Mouse (Mus musculus): ENCODE results near the gene Esyt3.
A peak's percentile ranks its signal among the peaks of the same experiment; 100 is the strongest.

Esyt3 gene

DNA sequence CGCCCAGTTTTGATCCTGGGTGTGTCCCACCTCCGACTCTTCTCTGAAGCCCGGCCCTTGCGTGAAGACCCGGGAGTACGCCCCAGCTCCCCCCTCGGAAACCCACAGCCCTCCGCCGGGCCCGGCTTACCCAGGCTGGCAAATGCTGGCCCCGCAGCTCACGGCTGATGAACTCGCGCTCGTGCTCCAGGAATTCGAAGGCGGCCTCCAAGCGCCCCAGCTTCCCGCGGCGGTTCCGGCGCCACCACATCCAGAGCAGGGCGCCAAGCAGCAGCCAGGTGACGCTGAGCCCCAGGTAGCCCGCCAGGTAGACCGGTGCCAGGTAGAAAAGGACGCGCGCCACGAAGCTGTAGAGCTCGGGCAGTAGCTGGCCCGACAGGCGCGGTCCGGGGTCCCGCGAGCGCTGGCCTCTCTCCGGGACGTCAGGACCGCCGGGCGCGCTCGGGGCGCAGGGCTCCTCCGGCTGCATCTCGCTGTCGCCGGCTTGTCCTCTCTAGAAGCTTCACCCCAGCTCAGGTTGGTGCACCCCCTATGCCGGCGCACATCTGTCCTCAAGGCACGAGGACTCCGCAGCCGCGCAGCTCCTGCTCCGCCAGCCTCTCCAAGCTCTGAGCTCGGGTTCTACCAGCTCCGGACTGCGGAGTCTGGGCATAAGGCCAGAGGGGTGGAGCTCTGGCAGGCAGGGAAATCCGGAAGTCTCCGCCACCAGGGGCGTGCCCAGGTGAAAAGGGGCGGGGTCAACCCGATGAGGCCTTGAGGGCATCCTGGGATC is at the start of gene Esyt3:
TSS of gene Esyt3 (minus strand) at position 637 of the 772 bp plus-strand sequence.
- DNase-seq (ENCODE audit: low read depth), result no peak

DNA sequence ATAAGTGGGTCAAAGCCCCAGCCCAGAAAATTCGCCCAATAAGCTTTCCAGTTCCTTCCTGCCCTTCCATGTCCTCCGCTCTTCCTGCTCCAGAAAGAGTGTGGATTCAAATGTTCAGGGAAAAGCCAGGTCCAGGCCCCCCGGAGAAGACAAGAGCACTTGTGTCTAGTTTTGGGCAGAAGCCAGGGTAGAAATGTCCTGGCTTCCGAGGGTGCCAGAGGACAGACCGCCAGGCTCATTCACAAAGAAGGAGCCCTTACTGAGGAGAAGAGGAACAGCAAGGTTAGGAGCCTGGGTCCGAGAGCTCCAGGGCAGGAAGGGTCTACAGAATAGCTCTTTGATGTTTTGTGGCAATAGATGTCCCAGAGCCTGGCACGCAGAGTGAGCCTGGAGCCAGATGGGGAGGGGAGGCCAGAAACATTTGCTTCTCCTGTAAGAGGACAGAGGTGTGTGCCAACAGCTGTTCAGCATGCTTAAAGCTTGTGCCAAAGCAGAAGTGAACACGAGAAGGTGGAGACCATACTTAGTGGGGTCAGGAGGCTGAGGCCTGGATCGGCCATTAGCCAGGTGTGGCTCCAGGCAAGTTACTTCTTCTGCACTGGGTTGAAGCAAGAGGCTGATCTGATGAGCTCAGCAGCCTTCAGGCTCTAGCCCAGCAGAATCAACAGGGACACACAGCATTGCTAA is 43.1 kb upstream of the Esyt3 start:
- no peak for DNase-seq (ENCODE audit: low read depth)

DNA sequence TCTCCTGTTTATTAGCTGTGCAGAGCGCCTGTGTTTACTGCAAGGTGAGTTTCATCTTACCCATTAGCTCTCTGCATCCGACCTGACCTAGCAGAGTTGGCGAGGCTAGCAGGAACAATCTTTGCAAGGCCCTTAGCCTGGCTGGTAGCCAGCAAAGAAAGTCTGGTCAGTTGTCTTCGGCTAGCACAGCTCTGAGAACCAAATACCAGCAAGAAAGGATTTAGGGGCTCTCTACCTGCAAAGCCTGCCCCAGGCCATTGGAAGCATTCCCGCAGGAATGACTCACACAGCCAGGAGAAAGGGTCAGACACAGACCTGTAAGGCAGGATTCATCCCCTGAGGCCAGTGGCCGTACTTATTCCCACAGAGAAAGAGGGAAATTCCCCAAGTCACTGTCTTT is 42.4 kb upstream of the Esyt3 start:
- DNase-seq (ENCODE audit: low read depth), result peak; percentile 36

DNA sequence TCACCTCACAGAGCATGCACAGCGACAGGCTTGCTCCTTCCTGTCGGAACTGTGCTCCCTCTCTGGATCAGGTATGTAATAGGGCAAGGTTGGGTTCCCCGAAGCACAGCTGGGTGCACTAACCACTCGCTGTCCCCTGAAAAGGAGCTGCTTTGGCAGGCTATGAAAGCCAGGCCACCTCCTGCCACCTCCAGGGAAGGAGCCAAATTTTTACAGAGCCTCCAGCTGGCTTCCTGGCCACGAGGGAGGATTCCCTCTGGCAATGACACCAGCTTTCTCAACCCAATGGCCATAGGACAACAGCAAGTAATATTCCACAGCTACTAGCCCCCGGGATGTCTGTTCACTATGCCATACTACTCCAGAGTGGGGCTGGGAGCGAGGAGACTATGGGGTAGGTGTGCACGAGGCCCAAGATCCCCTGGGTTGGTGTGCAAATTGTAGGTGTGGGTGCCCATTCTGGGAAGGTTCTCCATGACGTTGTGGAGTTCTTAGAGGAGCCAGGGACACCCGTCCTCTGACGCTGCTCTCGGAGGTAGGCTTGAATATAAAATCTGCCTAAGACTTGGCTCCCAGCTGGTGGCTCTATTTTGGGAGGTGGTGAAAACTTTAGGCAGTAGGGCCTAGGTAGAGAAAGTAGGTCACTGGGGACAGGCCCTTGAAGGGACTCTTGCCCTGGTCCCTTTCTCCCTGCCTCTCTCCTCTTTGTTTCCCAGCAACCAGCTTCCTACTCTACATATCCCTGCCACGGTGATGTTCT is 38.9 kb upstream of the Esyt3 start:
- DNase-seq (ENCODE audit: low read depth), result no peak

DNA sequence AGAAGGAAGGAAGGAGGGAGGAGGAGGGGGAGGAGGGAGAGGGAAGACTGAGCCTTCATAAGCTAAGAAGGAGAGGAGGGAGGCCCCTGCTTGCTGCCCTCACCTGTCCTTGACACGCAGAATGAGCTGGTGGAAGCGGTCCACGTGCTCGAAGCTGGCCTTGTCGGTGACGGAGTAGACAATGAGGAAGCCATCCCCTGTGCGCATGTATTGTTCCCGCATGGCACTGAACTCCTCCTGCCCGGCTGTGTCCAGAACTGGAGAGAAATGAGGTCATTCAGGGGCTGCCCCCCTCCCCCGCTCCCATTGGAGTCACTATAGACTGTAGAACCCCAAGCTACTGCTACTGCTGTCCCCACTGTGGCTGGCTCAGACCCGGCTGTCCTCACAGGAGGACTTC is 36.0 kb upstream of the Esyt3 start:
- DNase-seq (ENCODE audit: low read depth), result no peak

DNA sequence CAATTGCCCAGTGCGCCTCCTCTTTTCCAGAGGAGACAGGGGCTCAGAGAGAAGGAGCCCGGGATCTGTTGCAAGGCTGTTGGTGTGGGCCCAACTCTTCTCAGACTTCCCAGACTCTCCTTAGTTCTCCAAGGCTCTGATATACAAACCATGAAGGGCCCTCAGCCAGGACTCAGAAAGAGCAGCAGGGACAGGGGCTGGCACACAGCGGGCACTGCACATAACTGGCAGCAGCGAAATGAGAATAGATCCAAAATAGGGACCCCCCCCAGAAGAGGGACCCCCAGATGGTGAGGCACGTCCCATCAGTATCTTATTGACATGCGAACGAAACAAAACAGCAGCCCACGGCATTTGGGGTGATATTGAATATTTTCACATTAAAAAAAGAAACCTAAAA is 34.8 kb upstream of the Esyt3 start:
- DNase-seq (ENCODE audit: low read depth), result no peak

DNA sequence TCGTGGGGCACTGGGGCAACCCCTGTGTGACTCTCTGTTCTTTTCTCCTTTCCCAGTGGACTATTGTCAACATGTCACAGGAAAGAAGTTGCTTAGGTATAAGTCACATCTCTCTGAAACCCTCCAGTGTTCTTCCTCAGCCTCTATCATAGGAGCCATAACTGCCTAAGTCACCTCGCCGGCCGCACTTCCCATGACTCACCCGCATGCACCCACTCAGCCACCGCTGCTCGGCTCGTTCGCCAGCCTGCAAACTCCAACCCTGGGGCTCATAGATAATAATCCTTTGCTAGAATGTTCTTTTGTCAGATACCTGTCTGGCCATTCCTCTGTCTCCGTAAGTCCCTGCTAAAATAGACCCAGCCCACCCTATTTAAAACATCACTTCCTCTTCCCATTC is 33.2 kb upstream of the Esyt3 start:
- no peak for DNase-seq (ENCODE audit: low read depth)

DNA sequence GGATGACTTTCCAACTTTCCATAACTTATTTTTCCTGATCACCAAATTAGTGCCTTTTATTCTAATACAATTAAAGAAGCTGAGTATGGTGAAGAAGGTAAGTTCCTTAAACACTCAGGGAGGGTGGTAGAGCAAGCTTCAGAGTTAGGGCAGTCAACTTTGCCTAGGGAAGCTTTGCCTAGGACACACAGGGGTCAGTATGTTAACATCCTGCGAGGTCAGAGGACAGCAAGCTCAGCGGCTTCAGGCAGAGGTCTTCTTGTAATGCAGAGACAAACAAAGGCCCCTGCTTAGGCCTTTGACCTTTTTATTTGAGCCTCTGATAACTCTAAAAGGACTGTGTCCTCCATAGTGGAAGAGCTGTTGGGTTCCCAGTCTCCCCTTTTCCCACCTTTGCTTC is 32.4 kb upstream of the Esyt3 start:
- DNase-seq (ENCODE audit: low read depth), result no peak

DNA sequence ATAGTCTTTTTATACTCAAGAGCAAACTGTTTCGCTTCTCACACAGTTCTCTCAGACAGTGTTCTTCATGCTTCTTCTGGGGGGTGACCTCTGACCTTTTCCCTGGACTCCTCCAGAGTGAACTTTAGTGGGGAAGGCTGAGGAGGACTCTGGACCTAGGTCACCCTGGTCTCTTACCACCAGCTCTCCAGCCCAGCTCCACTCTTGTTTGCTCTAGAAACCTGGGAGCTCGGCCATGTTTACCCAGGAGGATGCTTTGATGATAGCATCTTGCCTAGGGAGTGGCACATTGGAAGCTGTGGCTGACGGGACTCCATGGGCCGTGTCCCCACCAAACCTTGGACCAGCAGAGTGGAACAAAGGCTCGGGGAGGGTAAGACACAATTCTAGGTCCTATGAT is 31.8 kb upstream of the Esyt3 start:
- no peak for DNase-seq (ENCODE audit: low read depth)

DNA sequence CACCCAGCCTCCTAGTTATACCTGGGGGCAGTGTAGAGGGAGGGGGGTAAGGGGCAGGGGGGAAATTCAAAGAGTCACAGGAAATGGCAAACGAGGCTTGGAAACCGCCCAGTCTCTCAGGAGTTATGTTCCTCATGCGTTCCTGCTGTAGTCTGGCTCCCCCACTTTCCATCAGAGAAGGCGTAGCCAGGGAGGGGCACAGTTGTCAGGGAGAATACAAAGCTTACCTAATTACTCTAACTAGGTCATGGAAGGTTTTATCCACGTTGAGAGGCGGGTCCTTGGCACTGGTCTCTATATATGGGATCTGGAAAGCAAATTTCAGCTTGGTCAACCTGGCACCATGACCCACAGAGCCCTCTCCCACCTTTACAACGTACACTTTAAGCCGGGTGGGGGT is 31.1 kb upstream of the Esyt3 start:
- DNase-seq (ENCODE audit: low read depth), result no peak

DNA sequence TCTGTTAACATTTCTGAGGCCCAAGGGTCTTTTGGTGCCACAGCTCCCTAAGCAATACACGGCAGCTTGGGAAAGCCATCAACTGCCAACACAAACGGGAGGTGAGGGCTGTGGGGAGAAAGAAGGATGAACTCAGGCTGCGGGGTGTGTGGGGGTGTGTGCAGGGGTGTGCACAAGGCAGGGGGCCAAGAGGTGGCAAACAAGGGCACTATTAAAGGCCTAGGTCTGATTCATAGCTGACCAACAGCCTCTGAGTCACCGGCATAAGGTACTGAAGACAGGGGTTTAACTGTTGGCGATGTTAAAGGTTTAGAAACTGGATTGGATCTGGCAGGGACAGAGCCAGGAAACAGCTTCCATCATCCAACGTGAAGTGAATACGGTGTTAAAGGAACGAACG is 30.5 kb upstream of the Esyt3 start:
- DNase-seq (ENCODE audit: low read depth), result peak; percentile 76

DNA sequence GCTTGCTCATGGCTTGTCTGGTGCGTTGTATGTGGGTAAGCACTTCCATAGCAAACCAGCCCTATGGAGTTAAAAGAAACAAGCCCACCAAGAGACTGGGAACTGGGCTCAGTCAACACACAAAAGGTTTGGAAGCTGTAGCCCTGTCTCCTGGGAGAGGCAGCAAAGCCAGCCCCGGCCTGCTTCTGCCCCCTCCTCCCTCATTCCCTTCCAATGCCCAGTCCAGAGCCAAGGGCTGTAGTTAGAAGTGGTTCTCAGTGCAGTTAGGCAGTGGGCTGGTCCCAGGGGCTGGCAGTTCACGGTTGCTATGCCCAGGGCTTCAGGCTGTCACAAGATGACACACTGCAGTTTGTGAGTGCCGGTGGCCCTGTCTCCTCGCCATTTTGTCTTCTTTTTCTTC is 29.7 kb upstream of the Esyt3 start:
- no peak for DNase-seq (ENCODE audit: low read depth)

DNA sequence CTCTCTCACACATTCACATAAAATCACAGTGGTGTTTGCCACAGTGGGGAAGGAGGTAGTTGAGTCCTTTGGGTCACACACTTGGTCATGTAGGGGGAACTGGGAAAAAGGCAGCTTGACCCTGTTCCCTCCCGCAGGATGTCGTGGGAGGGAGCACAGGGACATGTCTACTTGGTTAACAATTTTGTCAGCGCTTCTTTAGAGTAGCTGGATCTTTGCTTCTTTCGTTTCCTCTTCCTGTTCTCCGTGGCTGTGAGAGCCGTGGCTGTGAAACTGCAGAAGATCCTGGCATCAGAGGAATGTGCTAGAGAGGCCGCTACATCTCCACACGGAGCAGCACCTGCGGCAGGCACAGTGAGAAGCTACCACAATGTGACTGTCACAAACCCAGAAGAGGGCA is 24.2 kb upstream of the Esyt3 start:
- no peak for DNase-seq (ENCODE audit: low read depth)

DNA sequence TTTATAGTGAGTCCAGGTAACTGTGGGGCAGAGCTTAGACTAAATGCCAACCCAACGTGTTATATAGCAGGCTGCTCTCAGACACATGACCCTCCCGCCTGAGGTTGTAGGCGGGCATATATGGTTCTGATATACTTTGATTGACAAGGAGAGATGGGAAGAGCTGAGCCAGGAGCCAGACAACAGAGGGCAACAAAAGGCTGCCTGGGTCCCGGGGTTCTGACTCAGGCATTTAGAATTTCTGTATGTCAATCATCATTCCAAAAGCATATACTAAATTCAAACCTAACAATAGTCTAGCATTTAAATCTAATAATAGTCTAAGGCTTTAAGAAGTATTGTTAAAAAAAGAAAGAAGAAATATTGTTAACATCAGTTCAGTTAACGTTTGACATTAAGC is 20.8 kb upstream of the Esyt3 start:
- peak; percentile 46 for DNase-seq (ENCODE audit: low read depth)

DNA sequence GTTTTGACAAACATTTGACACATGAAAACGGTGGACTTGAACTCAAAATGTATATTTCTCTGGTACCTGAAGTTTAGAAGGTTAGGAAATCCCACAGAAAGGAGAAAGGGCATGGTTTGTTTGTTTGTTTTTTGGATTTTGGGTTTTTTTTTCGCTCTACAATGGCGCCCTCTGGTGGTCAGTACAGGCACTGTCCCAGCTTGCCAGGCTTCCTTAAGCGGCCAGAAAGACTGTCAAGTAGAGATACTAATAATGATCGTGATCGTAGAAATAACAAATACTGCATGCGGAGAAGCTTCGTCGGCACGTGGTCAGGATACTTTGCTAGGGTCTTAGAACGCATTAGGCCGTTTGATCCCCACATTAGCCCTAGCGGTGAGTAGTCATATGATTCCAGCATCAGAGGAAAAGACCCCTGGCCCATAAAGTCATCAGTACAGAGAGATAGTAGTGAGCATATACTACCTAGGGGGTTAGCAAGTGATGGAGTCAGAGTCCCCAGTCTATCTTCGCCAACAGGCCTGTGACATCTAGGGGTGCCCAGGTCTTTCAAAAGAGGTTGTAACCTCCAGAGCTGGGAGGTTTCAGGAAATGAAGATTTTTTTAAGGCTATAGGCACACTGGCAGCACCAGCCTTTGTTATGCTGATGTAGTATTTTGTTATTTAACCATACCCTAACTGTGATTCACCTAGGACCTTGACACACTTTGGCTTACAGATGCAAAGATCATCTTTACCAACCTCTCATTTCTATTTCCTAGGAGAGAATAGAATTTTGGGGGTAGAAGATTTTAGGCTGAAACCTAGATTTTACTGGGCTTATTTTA is 18.4 kb upstream of the Esyt3 start:
- peak; percentile 80 for DNase-seq (ENCODE audit: low read depth)

DNA sequence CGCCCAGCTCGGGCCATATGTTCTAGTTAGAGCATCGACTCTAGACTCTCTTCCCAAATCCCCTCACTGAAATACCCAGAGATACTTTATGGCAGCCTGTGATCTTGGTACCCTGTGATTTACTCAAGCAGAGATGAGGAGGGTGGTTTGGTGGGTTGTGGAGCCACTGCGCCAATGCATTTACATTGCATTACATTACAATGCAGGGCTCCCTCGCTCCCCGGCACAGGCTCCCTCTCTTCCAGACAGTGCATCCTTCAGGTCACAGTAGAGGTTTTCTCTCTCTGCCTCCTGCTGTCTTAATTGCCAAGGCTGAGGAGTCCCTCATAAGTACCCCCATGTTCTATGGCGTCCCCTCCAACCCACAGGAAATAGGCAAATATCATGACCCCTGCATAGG is 10.1 kb upstream of the Esyt3 start:
- DNase-seq (ENCODE audit: low read depth), result no peak

DNA sequence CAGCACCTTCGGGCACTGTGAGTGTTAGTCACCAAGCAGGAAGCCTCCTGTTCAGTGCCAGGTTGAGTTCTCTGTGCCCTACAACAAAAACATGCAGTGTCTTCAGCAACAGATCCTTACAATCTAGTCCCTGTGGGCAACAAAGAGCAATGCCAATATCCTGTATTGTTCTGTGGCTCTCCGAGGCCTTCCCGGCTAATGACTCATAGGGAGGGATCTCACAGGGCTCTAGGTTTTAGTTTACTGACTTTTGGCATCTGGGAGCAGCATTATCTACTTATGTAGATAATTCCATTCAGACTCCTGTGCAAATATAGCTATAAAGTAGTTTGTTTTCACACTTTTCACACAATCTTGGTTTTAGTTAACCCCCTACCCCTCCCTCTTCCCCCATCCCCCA is 7.5 kb upstream of the Esyt3 start:
- peak; percentile 61 for DNase-seq (ENCODE audit: low read depth)

DNA sequence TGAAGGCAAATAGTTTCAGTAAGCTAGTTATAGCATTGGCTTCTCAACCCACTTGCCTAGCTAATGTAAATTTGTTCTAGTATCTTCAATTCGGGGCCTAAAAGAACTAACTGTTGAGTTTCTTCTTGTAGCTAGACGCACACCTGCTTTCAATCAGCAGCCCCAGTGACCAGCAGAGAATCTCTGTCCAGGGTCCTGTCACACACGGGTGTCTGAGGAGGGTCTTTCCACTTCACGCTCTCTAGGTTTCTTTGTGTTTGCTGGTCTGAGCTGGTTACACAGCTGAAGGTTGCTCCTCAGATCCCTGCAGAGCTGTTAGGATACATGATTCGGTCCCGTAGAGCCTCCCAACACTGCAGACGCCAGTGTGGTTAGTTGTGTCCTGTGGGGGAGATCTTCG is 4.7 kb upstream of the Esyt3 start:
- peak; percentile 57 for DNase-seq (ENCODE audit: low read depth)

DNA sequence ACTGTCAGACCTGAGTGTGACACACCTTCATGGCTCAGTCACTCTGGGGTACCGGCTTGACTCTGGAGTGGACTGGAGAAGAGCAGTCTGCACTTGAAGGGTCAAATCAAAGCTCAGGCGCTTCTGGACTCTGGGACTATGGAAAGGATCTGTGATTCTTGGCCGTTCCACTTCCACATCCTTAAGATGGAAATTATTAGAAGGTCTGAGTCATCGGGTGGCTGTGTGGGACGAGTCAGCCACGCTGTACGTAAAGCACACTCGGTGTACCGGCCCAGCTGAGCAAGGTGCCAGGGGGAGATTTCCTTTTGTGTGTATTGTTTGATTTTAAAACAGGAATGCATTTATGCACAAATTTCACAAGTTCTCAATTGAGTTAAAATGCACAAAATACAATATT is 3.6 kb upstream of the Esyt3 start:
- peak; percentile 71 for DNase-seq (ENCODE audit: low read depth)

DNA sequence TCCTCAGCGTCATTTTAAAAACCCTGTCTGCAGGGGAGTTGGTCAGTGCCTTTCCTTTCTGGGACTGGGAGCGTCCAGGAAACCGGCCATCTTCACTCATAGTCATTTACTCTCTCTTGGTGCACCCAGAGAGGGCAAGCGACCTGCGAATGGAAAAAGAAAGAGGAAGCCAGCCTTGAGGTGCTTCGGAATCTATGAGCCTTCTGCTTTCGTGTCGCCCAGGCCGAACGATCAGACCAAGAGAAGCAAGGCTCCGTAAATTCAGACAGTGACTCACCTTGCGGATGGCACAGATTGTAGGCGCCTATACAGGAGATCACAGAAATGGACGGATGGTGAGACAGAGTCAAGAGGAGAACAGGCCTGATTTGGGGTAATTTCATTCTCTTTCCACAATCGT is 655 bp upstream of the Esyt3 start:
- no peak for DNase-seq (ENCODE audit: low read depth)

DNA sequence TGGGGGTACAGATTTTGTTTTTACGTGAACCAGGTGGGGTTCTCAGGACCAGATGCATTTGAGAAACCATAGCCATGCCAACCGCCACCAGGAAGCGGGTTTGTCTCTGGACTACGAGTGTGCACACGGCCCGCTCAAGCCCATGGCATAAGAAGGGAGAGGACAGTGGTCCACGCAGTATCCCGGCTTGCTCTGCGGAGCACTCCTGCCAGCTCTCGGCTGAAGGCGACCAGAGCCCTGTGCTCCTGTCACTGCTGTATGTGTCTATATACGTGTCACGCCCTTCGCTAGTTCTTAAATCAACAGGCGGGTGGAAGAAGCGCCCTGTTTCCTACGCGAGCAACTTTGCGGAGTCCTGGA is 816 bp downstream of the Esyt3 start:
- DNase-seq (ENCODE audit: low read depth), result no peak

DNA sequence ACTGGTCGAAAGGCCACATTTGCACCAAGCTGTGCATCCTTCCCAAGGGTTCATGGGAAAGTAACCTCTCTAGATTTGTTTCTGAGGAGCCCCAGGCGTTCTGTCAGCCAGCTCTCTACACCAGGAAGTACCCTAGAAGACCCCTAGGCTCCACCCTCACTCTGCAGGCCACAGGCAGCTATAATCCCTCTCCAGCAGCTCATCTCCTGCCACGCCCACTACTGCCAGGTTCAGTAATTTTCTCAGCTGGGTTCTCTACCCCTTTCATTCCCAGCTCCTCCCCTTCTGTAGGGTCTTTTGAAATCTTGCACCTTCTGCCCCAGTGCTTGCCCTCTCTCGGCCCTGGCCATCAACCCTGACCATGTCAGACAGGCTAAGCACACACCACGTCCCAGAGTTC is 2.4 kb downstream of the Esyt3 start:
- DNase-seq (ENCODE audit: low read depth), result no peak
